Mouse (Mus musculus) olfactory bulb, adult 2 months (tissue): Measurements from ENCODE around the gene Utrn.

ENCODE experiments used
- CTCF ChIP-seq: fragments of 200-500 bp; IDR thresholded peaks from 2 replicates; pipeline ENCODE4 v1.5.1; 2012; ENCODE audit warnings: low read depth, mild to moderate bottlenecking, low read length, moderate library complexity; ENCODE audit not compliant: insufficient read depth
- POLR2A ChIP-seq: fragments of 200-500 bp; IDR thresholded peaks from 2 replicates; pipeline ENCODE4 v1.6.1; 2012; ENCODE audit warnings: mild to moderate bottlenecking, low read depth, low read length, moderate library complexity; ENCODE audit not compliant: insufficient read depth

GRCm38 (mm10) chr10:12497555-12497954, 371.6 kb downstream of the Utrn start:
- no peak for TF ChIP-seq CTCF
- no peak for TF ChIP-seq POLR2A
